Mouse (Mus musculus) heart, embryonic 15.5 days (tissue): ENCODE results near the gene Rcor2. TPM values are rescaled to one million over a fixed set of nuclear protein-coding genes. Genes with fewer than 3 reads are reported as not detected.

Experiments used
- ATAC-seq: fragments of 200-750 bp; cut with Nextera tagmentation; replicated peaks from 2 replicates; pipeline ENCODE4 v1.8.0; 2017; ENCODE audit warnings: low read depth, moderate TSS enrichment; ENCODE audit not compliant: insufficient number of reproducible peaks, insufficient read depth, low FRiP score
- H3K27ac ChIP-seq: fragments of 300-500 bp; sonication (generic); 2 replicates; pipeline ENCODE4 v1.5.1; 2015; ENCODE audit warnings: mild to moderate bottlenecking, inconsistent platforms
- H3K27me3 ChIP-seq: fragments of 300-500 bp; sonication (generic); 2 replicates; pipeline ENCODE4 v1.6.1; 2015; ENCODE audit warnings: inconsistent platforms
- H3K36me3 ChIP-seq: fragments of 300-500 bp; sonication (generic); 2 replicates; pipeline ENCODE4 v1.6.1; 2015; ENCODE audit warnings: mild to moderate bottlenecking, inconsistent platforms
- H3K4me1 ChIP-seq: fragments of 300-500 bp; sonication (generic); replicated peaks from 2 replicates; pipeline ENCODE4 v1.6.1; 2015; ENCODE audit warnings: inconsistent platforms
- H3K4me2 ChIP-seq: fragments of 300-500 bp; sonication (generic); 2 replicates; pipeline ENCODE4 v1.6.1; 2015; ENCODE audit warnings: inconsistent platforms, mild to moderate bottlenecking, moderate library complexity
- H3K4me3 ChIP-seq: fragments of 300-500 bp; sonication (generic); 2 replicates; pipeline ENCODE4 v1.5.1; 2015; ENCODE audit warnings: mild to moderate bottlenecking, inconsistent platforms
- H3K9ac ChIP-seq: fragments of 300-500 bp; sonication (generic); 2 replicates; pipeline ENCODE4 v1.6.1; 2015; ENCODE audit warnings: mild to moderate bottlenecking, inconsistent platforms
- H3K9me3 ChIP-seq: fragments of 300-500 bp; sonication (generic); replicated peaks from 2 replicates; pipeline ENCODE4 v1.6.1; 2016; ENCODE audit warnings: inconsistent platforms
- WGBS: fragments of 180-500 bp; shearing (Covaris S2); methylation state at CpG from one replicate; pipeline ENCODE4 v1.1.7; 2015; ENCODE audit warnings: mixed read lengths; 5-methylcytosine and 5-hydroxymethylcytosine counted together
- polyA plus RNA-seq: library from polyadenylated mRNA; unstranded; fragments of >200 nt; fragmentation: Nextera tagmentation; extraction: Ambion mirVana; gene quantifications from 2 replicates; pipeline ENCODE4 v1.2.1, GENCODE M21; 2015

The Rcor2 gene
- polyA plus RNA-seq, 1 experiment from 2014 or later = 13.1 TPM

DNA sequence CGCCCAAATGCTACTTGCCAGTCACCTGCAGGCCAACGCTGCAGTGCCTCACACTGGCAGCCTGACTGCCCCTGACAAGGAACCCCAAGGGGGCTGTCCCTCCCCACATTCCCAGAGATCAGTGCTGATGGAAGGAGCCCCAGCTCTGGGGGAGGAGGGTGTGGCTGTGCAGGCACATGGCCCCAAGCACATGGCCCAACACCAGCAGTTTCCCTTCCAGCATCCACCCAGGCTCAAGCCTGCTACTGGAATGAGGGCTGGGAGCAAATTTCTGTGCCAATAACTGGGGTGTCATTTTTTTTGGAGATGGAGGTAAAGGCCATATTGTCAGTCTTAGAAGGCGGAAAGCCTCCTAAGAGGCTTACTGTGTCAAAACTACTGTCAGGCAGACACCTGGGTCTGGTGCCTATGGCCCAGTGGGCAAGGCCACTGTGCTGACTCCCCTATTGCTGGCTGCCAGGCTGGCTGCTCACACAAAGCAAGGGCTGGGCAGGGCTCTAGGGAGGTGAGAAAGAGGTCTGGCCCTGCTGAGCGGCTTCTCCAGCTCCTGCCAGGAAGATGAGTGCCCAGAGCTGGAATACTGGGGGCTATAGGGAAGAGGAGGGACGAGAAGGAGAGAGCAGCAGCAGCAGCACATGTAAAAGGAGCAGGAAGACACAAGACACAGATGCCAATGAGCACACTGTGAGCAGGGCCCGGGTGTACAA is 11.2 kb downstream of the Rcor2 start:
- no peak overlapping the region for H3K4me3 ChIP-seq
- no peak for ATAC-seq
- H3K36me3 ChIP-seq = peaks cover 79% of the 10 kb centered on the region
- WGBS = 85% methylated on average over 6 of the region's 6 CpGs
- no peaks in the 10 kb centered on the region for H3K27me3 ChIP-seq
- H3K4me2 ChIP-seq = no peak overlapping the region
- H3K9ac ChIP-seq = no peak overlapping the region
- H3K4me1 ChIP-seq = peaks cover 37% of the 10 kb centered on the region
- H3K27ac ChIP-seq = no peak overlapping the region
- no peaks in the 10 kb centered on the region for H3K9me3 ChIP-seq

DNA sequence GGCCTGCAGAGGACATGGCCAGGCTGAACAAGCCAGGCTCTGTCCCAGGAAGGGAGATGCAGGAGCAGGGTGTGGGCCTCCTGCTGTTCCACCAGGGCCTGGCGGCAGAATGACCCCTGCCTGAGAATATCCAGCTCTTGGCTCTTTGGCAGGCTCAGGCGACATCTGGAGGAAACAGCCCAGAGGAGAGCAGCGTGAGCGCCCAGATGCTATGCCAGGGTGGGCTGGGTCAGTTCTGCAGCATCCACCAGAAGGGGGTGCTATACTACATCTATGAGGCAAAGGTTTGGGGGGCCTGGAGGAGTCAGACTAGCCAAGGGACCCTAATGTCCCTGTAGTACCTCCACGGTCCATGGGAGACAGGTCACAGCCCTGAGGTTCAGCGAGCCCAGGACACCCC is 12.0 kb downstream of the Rcor2 start:
- no peak overlapping the region for H3K9ac ChIP-seq

GRCm38 (mm10) chr19:7280557-7281330 is 13.6 kb downstream of the Rcor2 start:
- 84% methylated on average over 18 of the region's 18 CpGs for WGBS
- no peak overlapping the region for H3K27ac ChIP-seq
- no peak overlapping the region for H3K4me3 ChIP-seq
- H3K27me3 ChIP-seq = no peaks in the 10 kb centered on the region
- peaks cover 84% of the 10 kb centered on the region for H3K36me3 ChIP-seq
- no peak overlapping the region; the same call in 1 of the 2 replicates for H3K9ac ChIP-seq
- H3K4me2 ChIP-seq = no peak overlapping the region
- peaks cover 19% of the 10 kb centered on the region for H3K4me1 ChIP-seq
- H3K9me3 ChIP-seq = no peaks in the 10 kb centered on the region
- ATAC-seq = no peak

More for the DNA sequence above, 12.0 kb downstream of the Rcor2 start:
- Histone ChIP-seq H3K4me3 (no peak overlapping the region), H3K27me3 (no peaks in the 10 kb centered on the region), H3K36me3 (peaks cover 78% of the 10 kb centered on the region), H3K27ac (no peak overlapping the region), H3K9me3 (no peaks in the 10 kb centered on the region), H3K4me1 (peaks cover 34% of the 10 kb centered on the region), H3K4me2 (no peak overlapping the region)
- WGBS = 35% methylated on average over 6 of the region's 6 CpGs
- peak; percentile 27 for ATAC-seq

GRCm38 (mm10) chr19:7286563-7287315 is 19.6 kb downstream of the Rcor2 start:
- H3K9ac ChIP-seq = no peak overlapping the region
- H3K27ac ChIP-seq = no peak overlapping the region
- no peaks in the 10 kb centered on the region for H3K27me3 ChIP-seq
- peaks cover 58% of the 10 kb centered on the region for H3K36me3 ChIP-seq
- peaks cover 16% of the 10 kb centered on the region for H3K4me1 ChIP-seq
- no peak overlapping the region for H3K4me3 ChIP-seq
- 79% methylated on average over 12 of the region's 12 CpGs for WGBS
- H3K4me2 ChIP-seq = no peak overlapping the region
- ATAC-seq = no peak
- no peaks in the 10 kb centered on the region for H3K9me3 ChIP-seq

DNA sequence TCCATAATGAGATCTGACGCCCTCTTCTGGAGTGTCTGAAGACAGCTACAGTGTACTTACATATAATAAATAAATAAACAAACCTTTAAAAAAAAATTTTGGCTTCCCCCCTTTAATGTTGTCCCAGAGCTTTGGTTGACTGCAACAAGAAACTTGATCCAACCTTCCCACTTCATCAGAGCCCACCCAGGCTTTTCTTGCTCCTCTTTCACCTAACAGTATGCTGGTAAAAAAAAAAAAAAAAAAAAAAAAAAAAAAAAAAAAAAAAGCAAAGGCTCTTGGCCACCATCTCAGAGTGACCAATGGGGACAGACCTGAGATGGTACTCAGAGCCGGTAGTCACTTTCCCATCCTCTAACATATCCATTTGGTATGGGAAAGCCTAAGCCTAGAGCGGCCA is 21.2 kb downstream of the Rcor2 start:
- Histone ChIP-seq H3K4me3 (no peak overlapping the region), H3K9me3 (no peaks in the 10 kb centered on the region), H3K4me2 (no peak overlapping the region), H3K27me3 (no peaks in the 10 kb centered on the region), H3K9ac (no peak overlapping the region), H3K4me1 (peaks cover 27% of the 10 kb centered on the region), H3K36me3 (peaks cover 43% of the 10 kb centered on the region), H3K27ac (no peak overlapping the region)
- WGBS = 82% methylated on average over 3 of the region's 3 CpGs
- no peak for ATAC-seq

GRCm38 (mm10) chr19:7289767-7290166 is 22.6 kb downstream of the Rcor2 start:
- 10% methylated on average over 2 of the region's 2 CpGs for WGBS
- peaks cover 29% of the 10 kb centered on the region for H3K36me3 ChIP-seq
- H3K27ac ChIP-seq = no peak overlapping the region
- peaks cover 42% of the 10 kb centered on the region for H3K4me1 ChIP-seq
- no peaks in the 10 kb centered on the region for H3K27me3 ChIP-seq
- no peak for ATAC-seq
- no peak overlapping the region for H3K4me3 ChIP-seq
- no peaks in the 10 kb centered on the region for H3K9me3 ChIP-seq
- no peak overlapping the region for H3K9ac ChIP-seq
- no peak overlapping the region for H3K4me2 ChIP-seq

GRCm38 (mm10) chr19:7291958-7292709 is 25.0 kb downstream of the Rcor2 start:
- 78% methylated on average over 7 of the region's 7 CpGs for WGBS
- H3K4me2 ChIP-seq = no peak overlapping the region

DNA sequence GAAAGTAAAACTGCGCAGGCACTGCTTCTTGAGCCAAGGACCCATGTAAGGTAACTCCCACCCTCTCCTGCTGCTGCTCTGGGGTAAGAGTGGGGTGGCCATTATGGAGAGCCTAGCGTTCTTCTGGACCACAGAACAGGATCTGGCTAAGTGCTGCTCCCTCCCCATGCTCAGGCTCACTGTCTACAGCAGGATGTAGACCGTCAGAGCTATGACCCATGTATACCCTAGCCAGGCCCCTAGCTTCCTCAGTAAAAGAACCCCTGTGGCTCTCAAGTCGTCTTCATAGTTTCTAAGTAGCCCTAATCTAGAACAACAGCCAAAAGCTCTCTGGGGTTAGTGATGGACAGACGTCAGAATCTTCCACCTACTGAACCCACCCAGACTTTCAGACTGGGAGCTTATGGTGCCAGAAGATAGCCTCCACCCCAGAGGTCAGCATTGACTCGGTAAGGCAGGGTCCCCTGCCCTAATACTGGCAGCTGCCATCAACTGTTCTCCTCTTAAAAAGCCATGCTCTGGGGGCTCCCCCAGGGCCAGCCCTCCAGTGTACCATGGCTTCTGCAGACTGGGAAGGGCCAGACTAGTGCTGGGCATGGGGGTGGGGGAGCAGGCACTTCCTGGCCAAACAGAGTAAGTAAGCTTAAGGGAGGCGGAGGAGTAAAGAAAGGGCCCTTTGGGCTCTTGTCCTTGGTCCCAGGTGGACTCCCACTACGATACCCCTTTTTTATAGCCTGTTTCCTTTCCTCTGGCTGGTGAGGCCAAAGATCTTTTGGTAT is 27.2 kb downstream of the Rcor2 start:
- Histone ChIP-seq H3K9me3 (no peaks in the 10 kb centered on the region), H3K9ac (no peak overlapping the region), H3K27ac (peak overlapping the region; percentile 46; the same call in 1 of the 2 replicates), H3K36me3 (0 out of 2 replicates have a peak, but pooled peaks cover 3% of the 10 kb centered on the region), H3K4me3 (peak overlapping the region; percentile 21), H3K4me2 (peak overlapping the region; percentile 38; the same call in 1 of the 2 replicates), H3K27me3 (no peaks in the 10 kb centered on the region), H3K4me1 (peaks cover 61% of the 10 kb centered on the region)
- no peak for ATAC-seq
- WGBS = 59% methylated on average over 8 of the region's 8 CpGs

More at GRCm38 (mm10) chr19:7291958-7292709, 25.0 kb downstream of the Rcor2 start:
- no peak overlapping the region for H3K4me3 ChIP-seq
- no peak overlapping the region for H3K27ac ChIP-seq
- peaks cover 7% of the 10 kb centered on the region for H3K36me3 ChIP-seq
- H3K9me3 ChIP-seq = no peaks in the 10 kb centered on the region
- no peaks in the 10 kb centered on the region for H3K27me3 ChIP-seq
- no peak overlapping the region for H3K9ac ChIP-seq
- H3K4me1 ChIP-seq = peaks cover 57% of the 10 kb centered on the region
- ATAC-seq = no peak

DNA sequence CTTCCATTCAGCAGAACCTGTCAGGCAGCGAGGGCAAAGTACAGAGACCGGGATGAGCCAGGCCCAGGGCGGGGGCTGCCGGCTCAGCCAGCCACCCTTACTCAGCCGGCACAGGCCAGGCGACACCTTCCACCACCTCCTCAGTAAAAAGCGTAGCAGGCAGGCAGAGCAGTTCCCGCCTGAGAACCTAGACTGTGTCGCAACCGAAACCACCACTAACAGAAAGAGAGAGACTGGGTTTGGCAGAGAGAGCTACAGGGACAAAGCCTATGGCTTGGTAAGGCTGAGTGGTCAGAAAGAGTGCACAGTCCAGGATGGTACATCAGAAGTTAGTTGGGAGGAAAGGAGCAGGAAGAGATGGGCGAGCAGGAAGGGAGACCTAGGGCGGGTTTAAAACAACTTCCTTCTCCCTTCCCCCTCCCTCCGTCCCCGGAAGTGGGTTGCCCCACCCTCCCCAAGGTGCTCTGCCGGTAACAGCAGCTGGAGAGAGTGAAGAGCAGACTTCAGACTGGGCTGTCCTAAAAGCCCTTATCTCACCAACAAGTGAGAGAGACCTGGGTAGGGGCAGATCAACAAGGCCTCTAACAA is 28.0 kb downstream of the Rcor2 start:
- no peaks in the 10 kb centered on the region for H3K9me3 ChIP-seq
- H3K27ac ChIP-seq = peak overlapping the region; percentile 46
- peaks cover 55% of the 10 kb centered on the region for H3K4me1 ChIP-seq
- peak overlapping the region; percentile 38 for H3K4me2 ChIP-seq
- ATAC-seq = no peak; the same call in 1 of the 2 replicates
- no peaks in the 10 kb centered on the region for H3K27me3 ChIP-seq
- peak overlapping the region; percentile 21 for H3K4me3 ChIP-seq
- H3K9ac ChIP-seq = peak overlapping the region; percentile 12; the same call in 1 of the 2 replicates
- WGBS = 42% methylated on average over 15 of the region's 15 CpGs
- 0 out of 2 replicates have a peak, but pooled peaks cover 3% of the 10 kb centered on the region for H3K36me3 ChIP-seq

GRCm38 (mm10) chr19:7295959-7296358 is 28.8 kb downstream of the Rcor2 start:
- Histone ChIP-seq H3K27ac (no peak overlapping the region), H3K36me3 (no peaks in the 10 kb centered on the region), H3K4me3 (no peak overlapping the region), H3K9ac (no peak overlapping the region), H3K4me1 (peaks cover 51% of the 10 kb centered on the region), H3K4me2 (no peak overlapping the region), H3K9me3 (no peaks in the 10 kb centered on the region), H3K27me3 (no peaks in the 10 kb centered on the region)
- no peak for ATAC-seq
- 83% methylated on average over 4 of the region's 4 CpGs for WGBS
